Mouse (Mus musculus): ENCODE data around the gene Nhsl2.

GRCm38 (mm10) chrX:102032431-102032830 lies 183.2 kb downstream of the Nhsl2 start:
- TF ChIP-seq CHD2 (IDR thresholded peaks at IDR 0.05; ENCODE audit: low read depth, low read length) (no peak), ZNF384 (IDR thresholded peaks at IDR 0.05; ENCODE audit: low read depth, low read length) (no peak), MAFK (IDR thresholded peaks at IDR 0.05; ENCODE audit: insufficient read depth, low read depth, low read length) (no peak)
